Mouse (Mus musculus): ENCODE measurements around the gene Sbk2. TPM values are rescaled to one million over a fixed set of nuclear protein-coding genes. Genes with fewer than 3 reads are reported as not detected.

Gene Sbk2
- polyA plus RNA-seq, 1 experiment from 2014 or later, result not detected

DNA sequence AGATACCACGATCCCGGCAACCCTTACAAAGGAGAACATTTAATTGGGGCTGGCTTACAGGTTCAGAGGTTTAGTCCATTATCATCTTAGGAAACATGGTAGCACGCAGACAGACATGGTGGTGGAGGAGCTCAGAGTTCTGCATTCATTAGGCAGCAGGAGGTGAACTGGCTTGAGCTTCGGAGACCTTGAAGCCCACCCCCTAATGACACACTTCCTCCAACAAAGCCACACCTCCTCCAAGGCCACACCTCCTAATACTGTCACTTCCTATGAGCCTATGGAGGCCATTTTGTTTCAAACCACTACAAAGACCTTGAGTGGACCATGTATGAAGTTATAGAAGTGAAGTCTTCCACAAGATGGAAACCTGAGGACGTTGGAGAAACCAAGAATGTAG, 52.0 kb downstream of the Sbk2 start:
- Histone ChIP-seq H3K36me3 (ENCODE audit: control insufficient read depth, insufficient read depth, low read length) (no peaks in the 10 kb centered on the region), H3K4me2 (ENCODE audit: low read length) (no peak overlapping the region), H3K27me3 (replicated peaks; ENCODE audit: control insufficient read depth, insufficient read depth, low read length) (no peaks in the 10 kb centered on the region), H3K4me3 (ENCODE audit: low read depth, low read length) (no peak overlapping the region), H3K9ac (ENCODE audit: low read length) (no peak overlapping the region), H3K4me1 (ENCODE audit: control insufficient read depth, insufficient read depth, low read length) (peaks cover 13% of the 10 kb centered on the region; the same call in 1 of the 2 replicates), H3K9me3 (replicated peaks; ENCODE audit: control insufficient read depth, low read length) (no peaks in the 10 kb centered on the region), H3K27ac (ENCODE audit: low read depth, low read length) (no peak overlapping the region)
- DNase-seq (ENCODE audit: low spot score) (no peak), ATAC-seq (no peak)
- WGBS, result 62% methylated on average over 5 of the region's 5 CpGs

- H3K36me3 ChIP-seq (ENCODE audit: control insufficient read depth, insufficient read depth, low read length), result no peaks in the 10 kb centered on the region
- H3K27me3 ChIP-seq (replicated peaks; ENCODE audit: control insufficient read depth, insufficient read depth, low read length), result no peaks in the 10 kb centered on the region
- H3K9me3 ChIP-seq (replicated peaks; ENCODE audit: control insufficient read depth, low read length), result no peaks in the 10 kb centered on the region
- H3K4me1 ChIP-seq (ENCODE audit: control insufficient read depth, insufficient read depth, low read length), result peaks cover 11% of the 10 kb centered on the region; the same call in 1 of the 2 replicates
- no peak for ATAC-seq
- H3K9ac ChIP-seq (ENCODE audit: low read length), result no peak overlapping the region
- peak; percentile 72 for DNase-seq (ENCODE audit: low spot score)
- no peak overlapping the region for H3K4me2 ChIP-seq (ENCODE audit: low read length)
- H3K27ac ChIP-seq (ENCODE audit: low read depth, low read length), result no peak overlapping the region
- WGBS, result 31% methylated on average over 9 of the region's 9 CpGs
- no peak overlapping the region for H3K4me3 ChIP-seq (ENCODE audit: low read depth, low read length)
These were observed 52.6 kb downstream of the Sbk2 start for GRCm38 (mm10) chr7:4911561-4911960.

- no peaks in the 10 kb centered on the region for H3K4me1 ChIP-seq (ENCODE audit: control insufficient read depth, insufficient read depth, low read length)
- no peak within 1 kb of the TSS for H3K4me3 ChIP-seq (ENCODE audit: low read depth, low read length)
- peak; percentile 34 for DNase-seq (ENCODE audit: low spot score)
- H3K27ac ChIP-seq (ENCODE audit: low read depth, low read length), result no peak within 1 kb of the TSS
- no peaks in the 10 kb centered on the region for H3K36me3 ChIP-seq (ENCODE audit: control insufficient read depth, insufficient read depth, low read length)
- WGBS, result 7% methylated on average over 10 of the region's 10 CpGs
- H3K9ac ChIP-seq (ENCODE audit: low read length), result peak within 1 kb of the TSS; percentile 13; the same call in 1 of the 2 replicates
- H3K9me3 ChIP-seq (replicated peaks; ENCODE audit: control insufficient read depth, low read length), result 0 out of 2 replicates have a peak, but pooled peaks cover 3% of the 10 kb centered on the region
- H3K27me3 ChIP-seq (replicated peaks; ENCODE audit: control insufficient read depth, insufficient read depth, low read length), result no peaks in the 10 kb centered on the region
- peak; percentile 23; the same call in 1 of the 2 replicates for ATAC-seq
- no peak within 1 kb of the TSS for H3K4me2 ChIP-seq (ENCODE audit: low read length)
These were observed 57.7 kb downstream of the Sbk2 start, which contains the start of gene Gm36210 for GRCm38 (mm10) chr7:4906466-4906950. Gene Gm36210, minus strand, starts transcription at chr7:4906516.

GRCm38 (mm10) chr7:4902404-4902803, 61.8 kb downstream of the Sbk2 start:
- no peaks in the 10 kb centered on the region for H3K27me3 ChIP-seq (replicated peaks; ENCODE audit: control insufficient read depth, insufficient read depth, low read length)
- no peak overlapping the region for H3K27ac ChIP-seq (ENCODE audit: low read depth, low read length)
- H3K4me3 ChIP-seq (ENCODE audit: low read depth, low read length), result no peak overlapping the region
- DNase-seq (ENCODE audit: low spot score) (no peak), ATAC-seq (no peak)
- 0 out of 2 replicates have a peak, but pooled peaks cover 6% of the 10 kb centered on the region for H3K9me3 ChIP-seq (replicated peaks; ENCODE audit: control insufficient read depth, low read length)
- no peak overlapping the region for H3K9ac ChIP-seq (ENCODE audit: low read length)
- no peak overlapping the region for H3K4me2 ChIP-seq (ENCODE audit: low read length)
- no peaks in the 10 kb centered on the region for H3K36me3 ChIP-seq (ENCODE audit: control insufficient read depth, insufficient read depth, low read length)
- 0 out of 2 replicates have a peak, but pooled peaks cover 2% of the 10 kb centered on the region for H3K4me1 ChIP-seq (ENCODE audit: control insufficient read depth, insufficient read depth, low read length)
- 52% methylated on average over 9 of the region's 9 CpGs for WGBS

DNA sequence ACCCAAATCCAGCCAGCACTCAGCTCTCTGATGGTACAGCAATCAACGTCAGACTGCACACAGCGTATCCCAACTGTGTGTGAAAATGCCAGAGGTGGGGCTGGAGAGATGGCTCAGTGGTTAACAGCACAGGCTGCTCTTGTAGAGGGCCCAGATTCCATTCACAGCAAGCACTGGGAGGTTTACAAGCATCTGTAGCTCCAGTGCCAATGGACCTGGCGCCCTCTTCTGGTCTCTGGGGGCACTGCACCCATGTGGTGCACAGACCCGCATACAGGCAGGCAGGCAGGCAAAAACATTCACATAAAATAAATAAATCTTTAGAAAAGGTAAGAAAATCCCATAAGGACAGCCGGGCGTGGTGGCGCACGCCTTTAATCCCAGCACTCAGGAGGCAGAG, 63.0 kb downstream of the Sbk2 start:
- H3K36me3 ChIP-seq (ENCODE audit: control insufficient read depth, insufficient read depth, low read length), result no peaks in the 10 kb centered on the region
- H3K27me3 ChIP-seq (replicated peaks; ENCODE audit: control insufficient read depth, insufficient read depth, low read length), result no peaks in the 10 kb centered on the region
- no peak overlapping the region for H3K9ac ChIP-seq (ENCODE audit: low read length)
- 0 out of 2 replicates have a peak, but pooled peaks cover 2% of the 10 kb centered on the region for H3K4me1 ChIP-seq (ENCODE audit: control insufficient read depth, insufficient read depth, low read length)
- ATAC-seq (no peak), DNase-seq (ENCODE audit: low spot score) (no peak)
- 47% methylated on average over 8 of the region's 8 CpGs for WGBS
- H3K9me3 ChIP-seq (replicated peaks; ENCODE audit: control insufficient read depth, low read length), result 0 out of 2 replicates have a peak, but pooled peaks cover 6% of the 10 kb centered on the region
- no peak overlapping the region for H3K27ac ChIP-seq (ENCODE audit: low read depth, low read length)
- H3K4me3 ChIP-seq (ENCODE audit: low read depth, low read length), result no peak overlapping the region
- H3K4me2 ChIP-seq (ENCODE audit: low read length), result no peak overlapping the region

DNA sequence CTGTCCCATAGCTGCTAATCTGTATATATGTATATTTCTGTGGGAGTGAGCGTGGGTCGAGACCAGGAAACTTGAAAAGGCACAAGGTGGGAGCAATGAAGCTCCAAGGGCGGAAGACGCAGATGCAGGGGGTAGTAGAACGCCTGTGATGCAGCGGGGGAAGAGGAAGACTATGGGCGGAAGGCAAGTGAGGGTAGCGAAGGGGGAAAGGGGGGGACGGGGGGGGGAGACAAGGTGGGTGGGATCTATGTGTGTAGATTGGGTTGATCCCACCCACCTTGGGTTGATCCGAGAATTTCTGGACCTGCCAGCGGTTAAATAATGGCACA, 63.7 kb downstream of the Sbk2 start:
- no peak for DNase-seq (ENCODE audit: low spot score)
- H3K9ac ChIP-seq (ENCODE audit: low read length), result no peak overlapping the region
- no peak overlapping the region for H3K27ac ChIP-seq (ENCODE audit: low read depth, low read length)

DNA sequence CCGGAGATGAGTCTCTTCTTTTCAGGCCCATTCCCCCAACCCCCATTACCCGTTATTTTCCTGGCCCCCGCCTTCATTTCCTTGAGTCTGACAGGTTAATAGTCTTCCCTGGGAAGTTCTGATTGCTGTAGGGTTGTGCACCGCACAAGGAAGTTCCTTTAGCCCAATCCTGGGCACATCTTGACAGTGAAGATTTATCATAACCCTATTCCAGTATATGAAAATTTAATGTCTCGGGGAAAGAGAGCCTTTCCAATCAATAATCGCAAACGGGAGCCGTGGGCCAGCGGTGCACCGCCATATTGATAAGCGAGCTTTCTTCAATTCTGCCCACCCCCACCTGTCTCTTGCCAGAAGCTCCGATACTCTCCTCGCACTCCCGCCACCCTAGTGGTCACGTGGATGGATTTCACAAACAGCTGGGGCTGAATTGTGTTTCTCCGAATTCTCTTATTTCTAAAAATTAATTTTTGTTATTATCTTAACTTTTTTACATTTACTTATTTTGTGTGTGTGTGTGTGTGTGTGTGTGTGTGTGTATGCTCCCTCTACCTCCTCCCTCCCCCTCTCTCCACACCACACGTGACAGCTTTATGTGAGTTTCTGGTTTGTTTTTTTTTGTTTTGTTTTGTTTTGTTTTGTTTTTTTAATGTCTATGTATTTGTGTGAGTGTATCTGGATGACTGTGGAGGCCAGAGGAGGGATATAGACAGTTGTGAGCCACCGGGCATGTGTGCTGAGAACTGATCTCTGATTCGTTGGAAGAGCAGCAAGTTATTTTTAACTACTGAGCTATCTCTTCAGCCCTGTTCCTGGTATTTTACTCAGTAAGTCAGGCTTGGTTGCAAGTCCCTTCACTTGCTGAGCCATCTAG, 64.3 kb downstream of the Sbk2 start:
- Histone ChIP-seq H3K9ac (ENCODE audit: low read length) (peak overlapping the region; percentile 29), H3K27ac (ENCODE audit: low read depth, low read length) (no peak overlapping the region), H3K4me2 (ENCODE audit: low read length) (peak overlapping the region; percentile 42), H3K4me1 (ENCODE audit: control insufficient read depth, insufficient read depth, low read length) (0 out of 2 replicates have a peak, but pooled peaks cover 2% of the 10 kb centered on the region), H3K36me3 (ENCODE audit: control insufficient read depth, insufficient read depth, low read length) (no peaks in the 10 kb centered on the region), H3K9me3 (replicated peaks; ENCODE audit: control insufficient read depth, low read length) (0 out of 2 replicates have a peak, but pooled peaks cover 6% of the 10 kb centered on the region), H3K4me3 (ENCODE audit: low read depth, low read length) (peak overlapping the region; percentile 14), H3K27me3 (replicated peaks; ENCODE audit: control insufficient read depth, insufficient read depth, low read length) (no peaks in the 10 kb centered on the region)
- 13% methylated on average over 19 of the region's 19 CpGs for WGBS
- DNase-seq (ENCODE audit: low spot score) (peak; percentile 52), ATAC-seq (peak; percentile 62)

More for the DNA sequence above, 63.7 kb downstream of the Sbk2 start:
- ATAC-seq, result no peak
- peak overlapping the region; percentile 42 for H3K4me2 ChIP-seq (ENCODE audit: low read length)
- 0 out of 2 replicates have a peak, but pooled peaks cover 6% of the 10 kb centered on the region for H3K9me3 ChIP-seq (replicated peaks; ENCODE audit: control insufficient read depth, low read length)
- no peaks in the 10 kb centered on the region for H3K36me3 ChIP-seq (ENCODE audit: control insufficient read depth, insufficient read depth, low read length)
- no peak overlapping the region for H3K4me3 ChIP-seq (ENCODE audit: low read depth, low read length)
- H3K27me3 ChIP-seq (replicated peaks; ENCODE audit: control insufficient read depth, insufficient read depth, low read length), result no peaks in the 10 kb centered on the region
- 19% methylated on average over 11 of the region's 11 CpGs for WGBS
- 0 out of 2 replicates have a peak, but pooled peaks cover 2% of the 10 kb centered on the region for H3K4me1 ChIP-seq (ENCODE audit: control insufficient read depth, insufficient read depth, low read length)

GRCm38 (mm10) chr7:4898851-4899648, 65.2 kb downstream of the Sbk2 start:
- peak overlapping the region; percentile 42 for H3K4me2 ChIP-seq (ENCODE audit: low read length)
- 21% methylated on average over 17 of the region's 18 CpGs for WGBS
- ATAC-seq, result peak; percentile 45
- H3K27me3 ChIP-seq (replicated peaks; ENCODE audit: control insufficient read depth, insufficient read depth, low read length), result no peaks in the 10 kb centered on the region
- H3K4me1 ChIP-seq (ENCODE audit: control insufficient read depth, insufficient read depth, low read length), result 0 out of 2 replicates have a peak, but pooled peaks cover 2% of the 10 kb centered on the region
- DNase-seq (ENCODE audit: low spot score), result no peak
- peak overlapping the region; percentile 29 for H3K9ac ChIP-seq (ENCODE audit: low read length)
- no peaks in the 10 kb centered on the region for H3K36me3 ChIP-seq (ENCODE audit: control insufficient read depth, insufficient read depth, low read length)
- no peak overlapping the region; the same call in 1 of the 2 replicates for H3K27ac ChIP-seq (ENCODE audit: low read depth, low read length)
- H3K4me3 ChIP-seq (ENCODE audit: low read depth, low read length), result peak overlapping the region; percentile 14
- H3K9me3 ChIP-seq (replicated peaks; ENCODE audit: control insufficient read depth, low read length), result 0 out of 2 replicates have a peak, but pooled peaks cover 4% of the 10 kb centered on the region

All from forebrain, embryonic 14.5 days (tissue).